Mouse (Mus musculus): Measurements from ENCODE around the gene Epn2. TPM values are rescaled to one million over a fixed set of nuclear protein-coding genes. Genes with fewer than 3 reads are reported as not detected.

Epn2 gene
- 48.3 and 51.2 TPM in 2 replicates for polyA plus RNA-seq (2015; fragmentation: Nextera tagmentation; extraction: Ambion mirVana)

- ATAC-seq = peak; percentile 96
- Histone ChIP-seq H3K4me3 (replicated peaks) (peak within 1 kb of the TSS; percentile 98), H3K4me1 (replicated peaks) (peaks cover 35% of the 10 kb centered on the region), H3K36me3 (no peaks in the 10 kb centered on the region), H3K9me3 (peaks cover 4% of the 10 kb centered on the region; the same call in 1 of the 2 replicates), H3K4me2 (replicated peaks) (peak within 1 kb of the TSS; percentile 81), H3K9ac (replicated peaks) (peak within 1 kb of the TSS; percentile 89), H3K27ac (peak within 1 kb of the TSS; percentile 86), H3K27me3 (peaks cover 4% of the 10 kb centered on the region; the same call in 1 of the 2 replicates)
- WGBS = under 1% methylated on average over 77 of the region's 93 CpGs
Observed at GRCm38 (mm10) chr11:61578983-61579877, at the start of gene Epn2. Epn2 (minus strand) TSS chr11:61579687.

DNA sequence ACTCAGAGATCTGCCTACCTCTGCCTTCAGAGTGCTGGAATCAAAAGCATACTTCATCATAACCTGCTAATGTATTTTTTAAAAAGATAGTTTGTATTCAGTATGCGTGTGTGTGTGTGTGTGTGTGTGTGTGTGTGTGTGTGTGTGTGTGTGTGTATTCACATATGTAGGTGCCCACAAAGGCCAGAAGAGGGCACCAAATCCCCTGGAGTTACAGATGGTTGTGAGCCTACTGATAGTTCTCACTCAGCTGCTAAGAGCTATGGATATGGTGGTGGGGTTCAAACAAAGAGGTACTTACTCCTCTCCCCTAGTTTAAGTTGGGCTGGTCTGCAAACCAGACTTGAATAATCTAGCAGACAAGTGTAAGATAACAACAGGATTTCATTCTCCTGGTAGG, 47.0 kb upstream of the Epn2 start:
- WGBS = 88% methylated on average over 1 of the region's 1 CpGs
- Histone ChIP-seq H3K27ac (no peak overlapping the region), H3K9me3 (no peaks in the 10 kb centered on the region), H3K4me1 (replicated peaks) (no peaks in the 10 kb centered on the region), H3K9ac (replicated peaks) (no peak overlapping the region), H3K4me2 (replicated peaks) (no peak overlapping the region), H3K36me3 (no peaks in the 10 kb centered on the region), H3K4me3 (replicated peaks) (no peak overlapping the region), H3K27me3 (no peaks in the 10 kb centered on the region)
- ATAC-seq = no peak

DNA sequence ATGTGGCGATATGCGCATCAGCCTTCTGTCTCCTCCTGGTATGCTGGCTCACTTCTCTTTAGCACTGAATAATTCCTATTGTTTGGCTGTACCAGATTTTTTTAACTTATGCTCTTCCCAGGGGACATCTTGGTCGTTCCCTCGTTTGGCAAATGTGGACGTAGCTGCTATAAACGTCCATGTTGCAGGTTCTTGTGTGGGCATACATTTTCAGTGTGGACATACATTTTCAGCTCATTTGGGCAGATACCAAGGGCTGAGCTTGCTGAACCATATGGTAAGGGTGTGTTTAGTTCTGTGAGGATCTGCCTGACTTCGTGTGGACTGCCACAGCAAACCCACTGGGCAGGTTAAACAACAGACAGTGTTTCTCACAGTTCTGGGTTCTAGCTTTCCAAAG, 45.6 kb upstream of the Epn2 start:
- Histone ChIP-seq H3K4me1 (replicated peaks) (peaks cover 5% of the 10 kb centered on the region), H3K36me3 (no peaks in the 10 kb centered on the region), H3K27me3 (no peaks in the 10 kb centered on the region), H3K9me3 (no peaks in the 10 kb centered on the region), H3K9ac (replicated peaks) (no peak overlapping the region), H3K4me3 (replicated peaks) (no peak overlapping the region), H3K4me2 (replicated peaks) (no peak overlapping the region), H3K27ac (no peak overlapping the region)
- ATAC-seq = no peak
- 82% methylated on average over 7 of the region's 7 CpGs for WGBS

DNA sequence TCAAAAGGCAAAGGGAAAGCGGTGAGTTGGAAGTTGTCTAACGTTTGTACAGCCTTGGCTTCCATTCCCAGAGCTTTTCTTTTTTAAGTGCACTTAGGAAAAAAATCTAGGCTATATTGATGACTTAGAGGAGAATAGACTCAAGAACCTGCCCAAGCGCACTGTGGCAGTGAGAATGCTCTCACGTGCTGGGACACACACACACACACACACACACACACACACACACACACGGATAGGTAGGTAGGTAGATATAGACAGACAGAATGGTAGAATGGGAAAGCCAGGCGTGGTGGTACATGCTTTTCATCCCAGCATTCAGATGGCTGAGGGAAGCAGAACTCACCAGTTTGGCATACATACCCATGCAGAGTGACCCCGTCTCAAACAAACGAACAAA, 41.3 kb upstream of the Epn2 start:
- Histone ChIP-seq H3K36me3 (no peaks in the 10 kb centered on the region), H3K4me3 (replicated peaks) (peak overlapping the region; percentile 40), H3K27ac (no peak overlapping the region), H3K4me1 (replicated peaks) (peaks cover 15% of the 10 kb centered on the region), H3K9ac (replicated peaks) (no peak overlapping the region), H3K27me3 (peaks cover 6% of the 10 kb centered on the region), H3K9me3 (no peaks in the 10 kb centered on the region), H3K4me2 (replicated peaks) (peak overlapping the region; percentile 66)
- 61% methylated on average over 8 of the region's 8 CpGs for WGBS
- no peak for ATAC-seq

DNA sequence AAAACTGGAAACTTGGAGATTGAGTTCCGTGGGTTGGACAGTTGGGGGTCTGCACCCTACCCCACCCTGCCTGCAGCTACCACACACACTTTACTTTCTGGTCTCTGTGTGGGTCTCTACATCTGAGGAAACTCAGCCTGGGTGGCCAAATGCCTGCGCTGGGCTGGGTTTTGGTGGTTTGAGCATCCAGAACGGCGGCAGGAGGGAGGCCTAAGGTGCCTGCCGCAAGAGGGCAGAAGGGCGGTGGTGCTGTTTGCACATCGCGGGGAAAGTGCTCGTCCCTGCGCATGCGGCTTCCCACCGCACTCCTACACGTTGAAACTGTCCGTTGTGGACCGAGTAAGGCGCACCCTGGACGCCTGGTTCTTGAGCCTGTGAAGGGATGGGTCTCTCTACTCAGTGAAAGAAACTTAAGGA, 40.8 kb upstream of the Epn2 start:
- peaks cover 20% of the 10 kb centered on the region for H3K4me1 ChIP-seq (replicated peaks)
- H3K27me3 ChIP-seq = peaks cover 6% of the 10 kb centered on the region
- peak overlapping the region; percentile 32; the same call in 1 of the 2 replicates for H3K9ac ChIP-seq (replicated peaks)
- peak overlapping the region; percentile 66 for H3K4me2 ChIP-seq (replicated peaks)
- H3K9me3 ChIP-seq = no peaks in the 10 kb centered on the region
- WGBS = under 1% methylated on average over 17 of the region's 17 CpGs
- no peak overlapping the region for H3K27ac ChIP-seq
- no peaks in the 10 kb centered on the region for H3K36me3 ChIP-seq
- peak overlapping the region; percentile 40 for H3K4me3 ChIP-seq (replicated peaks)
- ATAC-seq = peak; percentile 82

- Histone ChIP-seq H3K4me2 (replicated peaks) (peak overlapping the region; percentile 66), H3K4me3 (replicated peaks) (peak overlapping the region; percentile 40), H3K9ac (replicated peaks) (peak overlapping the region; percentile 52; the same call in 1 of the 2 replicates), H3K36me3 (no peaks in the 10 kb centered on the region), H3K4me1 (replicated peaks) (peaks cover 20% of the 10 kb centered on the region), H3K27me3 (peaks cover 6% of the 10 kb centered on the region), H3K9me3 (no peaks in the 10 kb centered on the region), H3K27ac (no peak overlapping the region)
- peak; percentile 51 for ATAC-seq
- WGBS = 2% methylated on average over 16 of the region's 17 CpGs
Observed at GRCm38 (mm10) chr11:61619791-61620241, 40.3 kb upstream of the Epn2 start.

DNA sequence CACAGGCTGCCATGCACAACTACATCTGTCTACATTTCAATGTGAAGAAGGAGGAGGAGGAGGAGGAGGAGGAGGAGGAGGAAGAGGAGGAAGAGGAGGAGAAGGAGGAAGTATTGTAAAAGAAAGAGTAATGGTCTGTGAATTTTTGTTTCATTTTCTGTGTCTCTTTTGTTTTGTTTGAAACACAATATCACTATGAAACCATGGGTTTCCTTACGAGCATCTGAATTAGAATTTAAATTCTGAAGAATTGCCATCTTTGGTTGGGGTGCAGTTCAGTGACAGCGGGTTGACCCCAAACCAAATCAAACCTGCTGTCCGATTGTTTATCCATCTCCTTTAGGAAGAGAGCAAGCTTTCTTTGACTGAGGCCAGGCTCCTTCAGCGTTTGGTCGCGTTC, 39.9 kb upstream of the Epn2 start:
- H3K4me1 ChIP-seq (replicated peaks) = peaks cover 20% of the 10 kb centered on the region
- no peaks in the 10 kb centered on the region for H3K9me3 ChIP-seq
- peaks cover 6% of the 10 kb centered on the region for H3K27me3 ChIP-seq
- H3K36me3 ChIP-seq = no peaks in the 10 kb centered on the region
- 14% methylated on average over 6 of the region's 6 CpGs for WGBS
- peak overlapping the region; percentile 66 for H3K4me2 ChIP-seq (replicated peaks)
- ATAC-seq = no peak
- peak overlapping the region; percentile 52; the same call in 1 of the 2 replicates for H3K9ac ChIP-seq (replicated peaks)
- no peak overlapping the region for H3K27ac ChIP-seq
- peak overlapping the region; percentile 40 for H3K4me3 ChIP-seq (replicated peaks)

DNA sequence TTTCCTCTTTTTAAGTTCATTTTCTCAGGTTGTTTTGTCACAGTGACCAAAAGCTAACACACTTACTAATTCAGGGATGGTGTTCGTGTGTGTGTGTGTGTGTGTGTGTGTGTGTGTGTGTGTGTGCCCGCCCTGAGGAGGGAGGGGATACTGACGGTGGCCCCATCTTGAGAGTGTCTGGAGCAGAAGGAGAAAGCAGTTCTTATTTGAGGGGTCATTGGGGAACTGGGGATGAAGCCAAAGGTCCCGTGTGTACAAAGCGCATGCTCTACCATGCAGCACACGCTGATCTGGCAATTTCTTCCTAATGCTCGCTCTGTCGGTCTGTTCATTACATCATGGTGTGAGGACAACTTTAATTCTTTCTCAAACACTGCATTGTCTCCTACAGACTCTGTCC, 39.1 kb upstream of the Epn2 start:
- H3K9ac ChIP-seq (replicated peaks) = no peak overlapping the region
- WGBS = 84% methylated on average over 8 of the region's 8 CpGs
- ATAC-seq = no peak
- no peak overlapping the region for H3K4me2 ChIP-seq (replicated peaks)
- peaks cover 6% of the 10 kb centered on the region for H3K27me3 ChIP-seq
- H3K4me3 ChIP-seq (replicated peaks) = no peak overlapping the region
- H3K36me3 ChIP-seq = no peaks in the 10 kb centered on the region
- no peak overlapping the region for H3K27ac ChIP-seq
- H3K4me1 ChIP-seq (replicated peaks) = peaks cover 20% of the 10 kb centered on the region
- H3K9me3 ChIP-seq = no peaks in the 10 kb centered on the region

- Histone ChIP-seq H3K36me3 (no peaks in the 10 kb centered on the region), H3K27ac (no peak overlapping the region), H3K9me3 (no peaks in the 10 kb centered on the region), H3K27me3 (peaks cover 6% of the 10 kb centered on the region), H3K9ac (replicated peaks) (no peak overlapping the region), H3K4me3 (replicated peaks) (no peak overlapping the region), H3K4me1 (replicated peaks) (peaks cover 20% of the 10 kb centered on the region), H3K4me2 (replicated peaks) (no peak overlapping the region)
- no peak for ATAC-seq
- WGBS = 91% methylated on average over 8 of the region's 8 CpGs
Observed at GRCm38 (mm10) chr11:61618131-61618530, 38.6 kb upstream of the Epn2 start.

DNA sequence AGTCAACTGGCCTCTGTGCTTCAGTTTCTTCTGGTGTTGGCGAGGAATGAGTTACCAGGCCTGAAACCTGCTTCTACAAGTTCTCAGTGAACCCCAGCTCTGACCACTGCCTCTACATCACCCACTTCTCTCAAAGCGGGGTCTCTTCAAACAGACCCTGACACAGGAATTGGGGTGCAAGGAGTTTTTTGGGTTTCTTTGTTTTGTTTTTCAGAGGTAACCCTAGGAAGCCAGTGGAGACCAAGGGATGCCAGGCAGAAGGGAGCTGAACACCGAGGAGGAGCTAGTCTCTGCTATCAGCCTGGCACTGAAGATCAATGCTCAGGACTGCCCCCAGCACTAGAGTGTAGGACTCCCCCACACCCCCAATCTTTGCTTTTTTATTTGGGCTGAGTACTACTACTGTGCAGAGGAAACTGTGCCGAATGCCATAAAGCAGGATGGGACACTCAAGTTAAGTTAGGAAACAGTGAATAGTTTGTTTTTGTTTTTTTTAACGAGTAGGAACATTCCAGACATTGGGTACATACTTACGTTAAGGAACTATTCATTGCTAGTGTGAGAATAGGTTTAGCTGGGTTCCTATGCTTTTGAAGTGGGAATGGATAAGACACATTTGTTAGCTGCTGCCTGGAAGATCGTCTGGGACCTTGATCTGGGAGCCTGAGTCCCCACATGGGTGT, 37.9 kb upstream of the Epn2 start:
- H3K4me2 ChIP-seq (replicated peaks) = no peak overlapping the region
- no peaks in the 10 kb centered on the region for H3K36me3 ChIP-seq
- no peak overlapping the region for H3K9ac ChIP-seq (replicated peaks)
- H3K27ac ChIP-seq = no peak overlapping the region
- H3K9me3 ChIP-seq = no peaks in the 10 kb centered on the region
- no peak overlapping the region for H3K4me3 ChIP-seq (replicated peaks)
- WGBS = 78% methylated on average over 7 of the region's 7 CpGs
- ATAC-seq = no peak
- peaks cover 6% of the 10 kb centered on the region for H3K27me3 ChIP-seq
- H3K4me1 ChIP-seq (replicated peaks) = peaks cover 20% of the 10 kb centered on the region

DNA sequence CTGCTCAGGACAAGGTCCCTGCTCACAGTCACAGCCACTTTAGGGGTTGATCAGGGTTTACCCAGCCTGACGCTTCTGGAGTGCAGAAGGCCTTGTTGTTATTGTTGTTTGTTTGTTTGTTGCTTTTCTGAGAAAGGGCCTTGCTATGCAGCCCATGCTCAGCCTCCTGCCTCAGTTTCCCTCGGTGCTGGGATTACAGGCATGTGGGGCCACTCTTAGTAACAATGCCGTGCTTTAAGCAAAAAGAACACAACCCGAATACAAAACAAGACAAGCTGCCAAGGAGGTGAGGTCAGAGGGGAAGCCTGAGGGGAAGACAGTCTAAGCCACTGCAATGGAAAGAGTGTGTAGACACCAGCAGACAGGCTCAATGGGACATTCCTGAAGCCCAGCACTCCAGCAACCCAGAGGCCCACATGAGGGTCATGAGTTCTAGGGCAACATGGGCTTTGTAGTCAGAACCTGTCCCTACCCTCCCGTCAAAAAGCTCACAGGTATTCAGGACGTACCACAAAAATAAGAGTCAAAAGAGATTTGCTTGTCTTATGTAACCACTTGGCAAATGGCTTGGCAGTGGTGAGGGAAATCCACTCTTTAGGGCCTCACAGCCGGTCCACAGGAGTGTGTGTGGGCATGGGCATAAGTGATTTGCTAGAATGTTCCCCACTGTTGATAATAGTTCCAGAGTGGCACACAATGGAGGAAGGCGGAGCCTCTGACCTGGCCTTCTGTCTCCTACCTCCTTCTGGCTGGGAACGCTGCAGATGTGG, 37.2 kb upstream of the Epn2 start:
- WGBS = 58% methylated on average over 9 of the region's 9 CpGs
- Histone ChIP-seq H3K27me3 (peaks cover 6% of the 10 kb centered on the region), H3K4me3 (replicated peaks) (no peak overlapping the region), H3K27ac (no peak overlapping the region), H3K4me1 (replicated peaks) (peaks cover 20% of the 10 kb centered on the region), H3K4me2 (replicated peaks) (no peak overlapping the region), H3K9ac (replicated peaks) (no peak overlapping the region), H3K36me3 (no peaks in the 10 kb centered on the region), H3K9me3 (no peaks in the 10 kb centered on the region)
- no peak for ATAC-seq
